Mouse (Mus musculus) olfactory bulb, adult 2 months (tissue): ENCODE data around the gene Sgk2.

ENCODE experiments used
- CTCF ChIP-seq: fragments of 200-500 bp; IDR thresholded peaks from 2 replicates; pipeline ENCODE4 v1.5.1; 2012; ENCODE audit warnings: low read depth, mild to moderate bottlenecking, low read length, moderate library complexity; ENCODE audit not compliant: insufficient read depth
- POLR2A ChIP-seq: fragments of 200-500 bp; IDR thresholded peaks from 2 replicates; pipeline ENCODE4 v1.6.1; 2012; ENCODE audit warnings: mild to moderate bottlenecking, low read depth, low read length, moderate library complexity; ENCODE audit not compliant: insufficient read depth

- TF ChIP-seq CTCF = no peak
- TF ChIP-seq POLR2A = no peak
Observed at GRCm38 (mm10) chr2:162969101-162969500, 18.0 kb upstream of the Sgk2 start.
